Mouse (Mus musculus) spleen, adult 2 months (tissue): ENCODE data around the gene Ccdc15. TPM values are rescaled to one million over a fixed set of nuclear protein-coding genes. Genes with fewer than 3 reads are reported as not detected.

Experiments used
- DNase-seq, 2 experiments: peaks; one replicate each; pipeline versions ENCODE4 v3.0.0 to v3.0.0-alpha.2; 2012 to 2021; ENCODE audit warnings: low spot score in 2 of 2, low read depth in 1 of 2
- H3K27ac ChIP-seq: fragments of 200-500 bp; 2 replicates; pipeline ENCODE4 v1.5.1; 2012; ENCODE audit warnings: low read length, inconsistent platforms; ENCODE audit not compliant: insufficient read depth
- H3K27me3 ChIP-seq: fragments of 200-500 bp; 2 replicates; pipeline ENCODE4 v1.6.1; 2012; ENCODE audit warnings: mild to moderate bottlenecking, moderate library complexity, low read length, inconsistent platforms; ENCODE audit not compliant: control insufficient read depth, insufficient read depth
- H3K36me3 ChIP-seq: fragments of 200-500 bp; 2 replicates; pipeline ENCODE4 v1.6.1; 2012; ENCODE audit warnings: mild to moderate bottlenecking, low read length, inconsistent platforms; ENCODE audit not compliant: control insufficient read depth, insufficient read depth
- H3K4me1 ChIP-seq: fragments of 200-500 bp; 2 replicates; pipeline ENCODE4 v1.6.1; 2011; ENCODE audit warnings: inconsistent platforms; ENCODE audit not compliant: control insufficient read depth, insufficient read depth, insufficient read length
- H3K4me3 ChIP-seq: fragments of 200-500 bp; 2 replicates; pipeline ENCODE4 v1.5.1; 2011; ENCODE audit warnings: mild to moderate bottlenecking, inconsistent platforms; ENCODE audit not compliant: insufficient read depth, insufficient read length; ENCODE audit errors: extremely low read depth
- CTCF ChIP-seq: fragments of 200-500 bp; IDR thresholded peaks from 2 replicates; pipeline ENCODE4 v1.5.1; 2011; ENCODE audit warnings: mild to moderate bottlenecking, inconsistent platforms; ENCODE audit not compliant: insufficient read depth, insufficient read length, insufficient replicate concordance; ENCODE audit errors: extremely low read depth
- POLR2A ChIP-seq: fragments of 200-500 bp; IDR thresholded peaks from 2 replicates; pipeline ENCODE4 v1.6.1; 2011; ENCODE audit warnings: low read depth, low read length, inconsistent platforms
- WGBS: fragments of 180-500 bp; shearing (Covaris S2); methylation state at CpG from one replicate; pipeline ENCODE4 v1.1.7; 2018; 5-methylcytosine and 5-hydroxymethylcytosine counted together
- polyA plus RNA-seq: library from polyadenylated mRNA; depleted of rRNA; stranded (reverse); fragments of >200 nt; gene quantifications from 2 replicates; pipeline ENCODE4 v1.2.3, GENCODE M21; 2012

Ccdc15 gene
- polyA plus RNA-seq, 1 experiment = 1.4 TPM

- Histone ChIP-seq H3K27me3 (no peaks in the 10 kb centered on the region), H3K27ac (no peak overlapping the region), H3K4me1 (no peaks in the 10 kb centered on the region), H3K36me3 (no peaks in the 10 kb centered on the region), H3K4me3 (no peak overlapping the region)
- DNase-seq = no peak
- TF ChIP-seq CTCF (no peak), POLR2A (no peak)
- 87% methylated on average over 3 of the region's 3 CpGs for WGBS
Observed at GRCm38 (mm10) chr9:37363551-37363950, 15.3 kb upstream of the Ccdc15 start.

GRCm38 (mm10) chr9:37362881-37363280 is 14.6 kb upstream of the Ccdc15 start:
- no peak for DNase-seq
- TF ChIP-seq POLR2A = no peak
- H3K4me3 ChIP-seq = no peak overlapping the region
- no peak overlapping the region for H3K27ac ChIP-seq
- 56% methylated on average over 1 of the region's 1 CpGs for WGBS
- H3K4me1 ChIP-seq = no peaks in the 10 kb centered on the region
- no peaks in the 10 kb centered on the region for H3K36me3 ChIP-seq
- no peaks in the 10 kb centered on the region for H3K27me3 ChIP-seq

DNA sequence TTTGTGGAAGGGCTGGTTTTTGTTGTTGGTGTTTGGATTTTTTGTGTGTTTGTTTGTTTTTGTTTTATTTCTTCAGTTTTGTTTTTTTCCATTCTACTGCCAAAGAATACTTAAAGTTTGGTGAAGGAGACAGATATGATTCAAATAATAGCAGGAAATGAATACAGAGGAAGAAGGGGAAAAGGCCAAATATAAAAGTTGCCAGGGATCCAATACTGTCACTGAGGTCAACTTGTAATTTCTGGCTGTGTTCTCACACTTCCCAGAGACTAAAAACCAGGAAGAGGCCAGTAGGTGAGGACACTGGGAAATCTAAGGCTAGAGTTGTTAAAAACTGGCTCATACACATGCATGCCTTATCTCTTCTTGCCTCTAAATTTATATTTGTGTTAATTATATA is 13.9 kb upstream of the Ccdc15 start:
- Histone ChIP-seq H3K36me3 (no peaks in the 10 kb centered on the region), H3K27me3 (no peaks in the 10 kb centered on the region), H3K4me3 (no peak overlapping the region), H3K27ac (no peak overlapping the region), H3K4me1 (no peaks in the 10 kb centered on the region)
- no peak for DNase-seq
- no peak for TF ChIP-seq CTCF
- no peak for TF ChIP-seq POLR2A

GRCm38 (mm10) chr9:37359331-37360220 is 11.3 kb upstream of the Ccdc15 start:
- DNase-seq = no peak
- Histone ChIP-seq H3K27me3 (no peaks in the 10 kb centered on the region), H3K27ac (no peak overlapping the region), H3K4me1 (no peaks in the 10 kb centered on the region), H3K4me3 (no peak overlapping the region), H3K36me3 (no peaks in the 10 kb centered on the region)
- TF ChIP-seq POLR2A = no peak
- no peak for TF ChIP-seq CTCF
- 80% methylated on average over 6 of the region's 6 CpGs for WGBS

DNA sequence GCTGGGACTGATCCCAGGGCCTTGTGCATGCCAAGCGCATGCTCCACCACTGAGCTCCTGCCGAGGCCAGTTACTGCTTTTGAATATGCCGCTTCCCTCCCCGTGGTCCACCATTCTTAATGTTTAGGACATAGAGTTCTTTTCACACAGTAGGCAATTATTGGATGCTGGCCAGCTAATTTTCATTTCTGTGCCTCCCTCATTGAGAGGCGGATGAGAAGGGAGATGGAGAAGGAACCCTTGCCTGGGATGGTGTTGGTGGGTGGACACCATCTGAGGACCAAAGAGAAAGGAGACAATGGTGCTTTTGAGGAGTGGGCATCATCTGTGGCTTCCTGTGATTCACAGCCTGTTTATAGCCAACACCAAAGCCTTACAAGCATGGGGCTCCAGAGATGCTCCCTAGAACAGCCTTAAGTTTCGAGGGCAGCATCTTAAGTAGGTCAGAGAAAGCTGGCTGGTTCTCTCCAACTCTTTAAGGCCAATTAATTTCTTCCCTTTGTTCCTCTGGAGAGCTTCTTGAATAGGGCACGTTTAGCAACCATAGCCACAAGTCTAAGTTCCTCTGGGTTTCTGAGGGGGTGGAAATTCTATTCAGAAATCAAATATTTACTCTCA is 10.6 kb upstream of the Ccdc15 start:
- no peaks in the 10 kb centered on the region for H3K36me3 ChIP-seq
- no peaks in the 10 kb centered on the region for H3K4me1 ChIP-seq
- no peak overlapping the region for H3K4me3 ChIP-seq
- DNase-seq = no peak
- whole genome bisulfite sequencing = 83% methylated on average over 7 of the region's 7 CpGs
- TF ChIP-seq POLR2A (no peak), CTCF (no peak)
- no peak overlapping the region for H3K27ac ChIP-seq
- H3K27me3 ChIP-seq = no peaks in the 10 kb centered on the region

GRCm38 (mm10) chr9:37354485-37354884 is 6.3 kb upstream of the Ccdc15 start:
- Histone ChIP-seq H3K4me1 (no peaks in the 10 kb centered on the region), H3K36me3 (no peaks in the 10 kb centered on the region), H3K4me3 (no peak overlapping the region), H3K27ac (no peak overlapping the region), H3K27me3 (no peaks in the 10 kb centered on the region)
- no peak for DNase-seq
- 20% methylated on average over 1 of the region's 1 CpGs for WGBS
- no peak for TF ChIP-seq CTCF
- TF ChIP-seq POLR2A = no peak

GRCm38 (mm10) chr9:37351266-37351665 is 3.0 kb upstream of the Ccdc15 start:
- H3K4me1 ChIP-seq = no peaks in the 10 kb centered on the region

More at GRCm38 (mm10) chr9:37351266-37351665, 3.0 kb upstream of the Ccdc15 start:
- Histone ChIP-seq H3K4me3 (no peak overlapping the region), H3K27me3 (no peaks in the 10 kb centered on the region), H3K27ac (no peak overlapping the region), H3K36me3 (no peaks in the 10 kb centered on the region)
- WGBS = 73% methylated on average over 2 of the region's 2 CpGs
- TF ChIP-seq POLR2A (no peak), CTCF (no peak)
- no peak for DNase-seq
